Mouse (Mus musculus) G1E (cell line): ENCODE measurements around the gene Orai1.

ENCODE experiments used
- CTCF ChIP-seq: IDR thresholded peaks from 2 replicates; pipeline ENCODE4 v1.5.1; 2012; ENCODE audit warnings: low read depth, low read length, inconsistent platforms, mixed read lengths
- GATA1 ChIP-seq: IDR thresholded peaks from 2 replicates; pipeline ENCODE4 v1.6.1; 2012; ENCODE audit warnings: borderline replicate concordance, low read length, inconsistent platforms, mixed read lengths
- GATA2 ChIP-seq: IDR thresholded peaks from 2 replicates; pipeline ENCODE4 v1.6.1; 2012; ENCODE audit warnings: low read depth, low read length, inconsistent platforms, borderline replicate concordance
- POLR2AphosphoS5 ChIP-seq: IDR thresholded peaks from 2 replicates; pipeline ENCODE4 v1.6.1; 2012; ENCODE audit warnings: low read depth, low read length, inconsistent platforms; ENCODE audit not compliant: insufficient replicate concordance
- TAL1 ChIP-seq: conservative IDR thresholded peaks from 2 replicates; pipeline ENCODE4 v1.6.1; 2012; ENCODE audit warnings: low read depth, low read length, inconsistent platforms, mixed read lengths

DNA sequence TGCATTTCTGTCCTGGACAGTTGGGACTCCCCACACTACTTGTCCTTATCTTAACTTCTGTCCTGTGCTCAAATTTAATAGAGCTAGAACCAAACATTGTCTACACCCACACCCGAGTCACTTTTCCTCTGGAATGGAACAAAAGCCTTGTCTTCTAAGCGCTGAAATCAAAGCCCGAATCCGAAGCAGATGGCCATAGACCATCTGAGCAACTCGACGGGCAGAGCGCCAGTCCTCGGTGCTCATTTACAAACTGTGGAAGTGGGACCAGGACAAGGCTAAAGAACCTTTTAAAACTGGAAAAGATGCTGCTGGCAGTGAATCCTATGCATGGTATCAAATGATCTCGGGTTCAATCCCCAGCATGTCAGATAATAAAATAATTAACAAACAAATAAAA, 42.8 kb upstream of the Orai1 start:
- TF ChIP-seq CTCF, result no peak
- TF ChIP-seq GATA1, result no peak
- TF ChIP-seq TAL1, result no peak
- TF ChIP-seq POLR2AphosphoS5, result no peak
- TF ChIP-seq GATA2, result no peak
